Mouse (Mus musculus) CH12.LX (cell line): ENCODE measurements around the gene Tbc1d22a.

Experiments
- CHD2 ChIP-seq: IDR thresholded peaks from 2 replicates; pipeline ENCODE4 v1.6.1; 2011; ENCODE audit warnings: low read length, improper control_type of control experiment
- MYC ChIP-seq: IDR thresholded peaks from 2 replicates; pipeline ENCODE4 v1.6.1; 2011; ENCODE audit warnings: low read depth, mild to moderate bottlenecking, improper control_type of control experiment, low read length
- POLR2A ChIP-seq: IDR thresholded peaks from 2 replicates; pipeline ENCODE4 v1.6.1; 2011; ENCODE audit warnings: low read depth, mild to moderate bottlenecking, improper control_type of control experiment, low read length
- USF2 ChIP-seq: conservative IDR thresholded peaks from 2 replicates; pipeline ENCODE4 v1.6.1; 2011; ENCODE audit warnings: low read depth, low read length, improper control_type of control experiment
- ZC3H11A ChIP-seq: IDR thresholded peaks from 2 replicates; pipeline ENCODE4 v1.6.1; 2012; ENCODE audit warnings: low read depth, mild to moderate bottlenecking, inconsistent platforms, low read length, improper control_type of control experiment

GRCm38 (mm10) chr15:86239068-86239467 lies 24.8 kb downstream of the Tbc1d22a start:
- TF ChIP-seq POLR2A = no peak
- no peak for TF ChIP-seq MYC
- TF ChIP-seq ZC3H11A = no peak
- TF ChIP-seq CHD2 = no peak
- TF ChIP-seq USF2 = no peak
